Mouse (Mus musculus) monocyte, adult 5-6 weeks (primary cell): ENCODE measurements at regions not wholly inside any gene's neighbourhood (a gene's known extent, or its start where the extent isn't known, plus 50 kb on each side); places are given as distances from the start of the nearest gene placed in this dataset.
A peak's percentile ranks its signal among the peaks of the same experiment; 100 is the strongest.

Source experiments
- ATAC-seq: fragments of 153-309, 156-312 bp; replicated peaks from 2 replicates; pipeline ENCODE4 v1.8.0; 2017; ENCODE audit warnings: mild to moderate bottlenecking; ENCODE audit not compliant: low TSS enrichment, insufficient number of reproducible peaks, severe bottlenecking, poor library complexity, low FRiP score

DNA sequence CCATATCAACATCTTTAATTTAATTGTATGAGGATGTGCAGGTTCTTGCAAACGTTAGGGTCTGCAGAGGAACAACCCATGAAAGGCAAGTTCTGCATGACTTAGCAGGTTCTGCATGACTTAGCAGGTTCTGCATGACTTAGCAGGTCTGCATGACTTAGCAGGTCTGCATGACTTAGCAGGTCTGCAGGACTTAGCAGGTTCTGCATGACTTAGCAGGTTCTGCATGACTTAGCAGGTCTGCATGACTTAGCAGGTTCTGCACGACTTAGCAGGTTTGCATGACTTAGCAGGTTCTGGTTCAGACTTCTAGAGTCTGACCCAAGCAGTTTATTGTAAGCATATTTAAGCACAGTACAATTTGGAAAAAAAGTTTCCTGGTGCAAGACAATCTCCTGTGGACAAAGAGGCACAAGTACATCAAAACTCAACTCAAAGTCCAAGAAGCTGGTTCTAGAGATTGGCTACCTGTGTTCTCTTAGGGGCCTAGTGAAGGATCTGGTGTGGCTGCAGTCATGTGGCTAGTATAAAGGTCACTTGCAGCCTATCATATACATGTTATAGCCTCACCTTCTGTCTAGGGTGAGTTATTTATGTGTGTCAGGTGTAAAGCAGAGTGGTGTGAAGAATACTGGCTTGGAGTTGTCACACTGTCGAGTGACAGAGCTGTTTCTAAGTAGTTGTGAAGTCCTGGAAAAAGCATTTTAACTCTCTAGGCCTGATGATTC is 50.5 kb upstream of the Prdx6 start:
- ATAC-seq: no peak

DNA sequence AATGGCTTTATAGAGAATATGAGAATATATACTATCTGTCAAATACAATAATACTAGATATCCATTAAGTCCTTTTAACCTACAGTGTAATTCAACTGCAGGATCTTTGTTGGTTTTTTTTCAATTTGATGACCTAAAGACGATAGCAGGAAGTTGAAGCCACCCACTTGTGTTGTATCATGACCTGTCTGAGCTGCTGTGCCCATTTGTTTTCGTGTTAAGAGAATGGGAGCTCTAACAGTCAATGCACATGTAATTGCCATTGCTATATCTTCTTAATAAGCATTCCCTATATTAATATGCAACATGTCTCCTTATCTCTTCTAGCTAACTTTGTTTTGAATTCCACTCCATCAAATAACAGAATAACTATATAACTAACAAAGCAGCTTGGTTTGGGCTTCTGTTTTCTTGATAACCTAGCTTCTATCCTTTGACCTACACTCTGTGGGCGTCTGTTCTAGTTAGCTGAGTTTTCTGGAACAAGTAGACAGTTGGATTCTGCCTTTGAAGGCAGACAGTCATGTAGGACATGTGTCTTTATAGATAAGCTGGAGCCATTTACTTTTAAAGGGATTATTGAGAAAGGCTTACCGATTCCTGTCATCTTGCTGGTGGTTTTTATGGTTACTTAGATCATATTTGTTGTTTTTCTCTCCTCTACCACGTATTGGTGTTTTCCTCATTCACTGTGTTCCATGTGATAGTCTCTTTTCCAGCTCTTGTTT is 55.9 kb upstream of the Prdx6 start:
- ATAC-seq: no peak

DNA sequence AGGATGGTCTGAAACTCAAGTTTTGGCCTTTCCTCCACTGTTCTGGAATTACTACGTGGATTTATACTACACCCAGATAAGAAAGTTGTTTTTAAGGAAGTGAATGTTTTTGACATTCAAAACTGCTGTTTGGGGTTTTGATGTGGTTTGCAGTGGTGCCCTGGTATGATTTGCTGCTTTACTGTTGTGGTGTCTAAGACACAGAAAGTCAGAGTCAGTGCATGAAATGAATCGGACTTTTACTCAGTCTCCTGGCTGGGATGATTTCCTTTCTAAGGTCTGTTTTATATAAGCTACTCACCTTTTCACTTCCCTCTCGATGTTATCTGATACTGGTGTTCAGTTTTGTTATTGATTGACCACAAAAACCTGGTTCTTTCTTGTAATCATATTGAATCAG is 58.2 kb upstream of the Prdx6 start:
- no peak for ATAC-seq

DNA sequence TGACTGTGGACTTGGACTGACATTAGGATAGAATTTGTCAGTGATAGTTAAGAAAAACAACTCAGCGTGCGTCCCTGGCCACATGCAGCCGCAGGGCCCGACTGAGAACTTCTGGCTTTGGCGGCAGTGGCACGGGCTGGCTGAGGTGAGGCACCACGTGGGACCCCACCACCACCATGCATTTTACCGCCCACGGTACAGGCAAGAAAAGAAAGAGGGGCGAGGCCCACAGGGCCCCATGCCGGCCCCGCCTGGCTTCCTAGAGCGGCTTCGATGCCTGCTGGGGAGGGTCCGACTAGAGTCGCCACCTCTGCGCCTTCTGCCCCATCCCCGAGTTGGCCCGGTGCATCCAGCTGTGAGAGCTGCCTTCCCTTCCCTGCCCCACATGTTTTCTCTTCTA is 63.1 kb upstream of the Prdx6 start:
- ATAC-seq: no peak

DNA sequence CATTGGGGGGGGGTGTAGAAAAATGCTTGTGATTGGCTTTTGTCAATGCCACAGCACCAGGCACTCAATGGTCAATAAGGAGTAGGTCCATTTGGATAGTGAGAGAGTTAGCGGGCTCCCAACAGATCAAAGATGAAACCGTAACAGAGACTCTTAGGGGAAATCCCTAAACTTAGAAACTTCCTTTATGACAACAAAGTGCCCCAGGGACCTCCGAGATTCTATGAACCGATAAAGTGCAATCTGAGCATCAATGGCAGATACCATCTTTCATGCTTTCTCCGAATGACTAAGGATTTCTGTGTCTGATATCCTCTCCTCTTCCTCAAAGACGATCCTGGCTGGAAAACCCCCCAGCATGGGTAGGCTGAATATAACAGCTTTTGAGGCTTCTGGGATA is 70.7 kb upstream of the Prdx6 start:
- ATAC-seq: no peak

DNA sequence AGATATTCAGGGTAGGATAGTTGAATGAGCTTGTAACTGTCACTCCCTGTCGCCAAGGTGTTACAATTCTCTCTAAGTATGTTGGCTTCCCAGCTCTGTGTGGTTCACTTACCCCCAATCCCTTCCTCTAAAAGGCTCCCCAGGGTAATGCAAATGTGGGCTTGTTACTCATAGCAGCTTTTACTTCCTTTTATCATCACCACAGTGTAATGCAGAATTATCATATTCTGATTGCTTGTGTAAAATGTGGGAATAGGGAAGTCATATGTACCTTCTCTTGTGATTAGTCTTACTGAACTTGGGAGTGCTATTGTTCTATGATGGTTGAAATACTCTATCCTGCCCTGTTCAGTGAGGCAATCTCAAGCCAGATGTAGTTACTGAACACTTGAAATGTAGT is 66.0 kb upstream of the Tnfsf4 start:
- peak; percentile 43; the same call in 1 of the 2 replicates for ATAC-seq

DNA sequence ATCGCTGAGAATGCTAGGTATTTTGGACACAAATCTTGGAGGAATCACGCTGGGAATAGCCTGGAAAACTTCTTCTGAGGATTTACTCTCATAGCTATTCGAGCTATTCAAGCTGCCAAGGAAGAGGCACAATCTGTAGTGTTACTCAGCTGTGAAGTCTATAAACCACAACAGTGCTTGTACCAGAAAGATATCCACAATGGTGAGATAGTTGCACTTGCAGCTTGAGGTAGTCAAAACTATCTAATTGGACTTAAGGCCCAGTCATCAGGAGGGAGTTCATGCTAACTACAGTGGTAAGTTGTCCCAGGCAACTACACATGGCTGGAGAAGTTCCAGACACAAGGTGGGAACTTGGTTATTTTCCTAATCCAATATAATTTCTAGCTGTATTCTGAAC is 62.1 kb upstream of the Tnfsf4 start:
- ATAC-seq: no peak

DNA sequence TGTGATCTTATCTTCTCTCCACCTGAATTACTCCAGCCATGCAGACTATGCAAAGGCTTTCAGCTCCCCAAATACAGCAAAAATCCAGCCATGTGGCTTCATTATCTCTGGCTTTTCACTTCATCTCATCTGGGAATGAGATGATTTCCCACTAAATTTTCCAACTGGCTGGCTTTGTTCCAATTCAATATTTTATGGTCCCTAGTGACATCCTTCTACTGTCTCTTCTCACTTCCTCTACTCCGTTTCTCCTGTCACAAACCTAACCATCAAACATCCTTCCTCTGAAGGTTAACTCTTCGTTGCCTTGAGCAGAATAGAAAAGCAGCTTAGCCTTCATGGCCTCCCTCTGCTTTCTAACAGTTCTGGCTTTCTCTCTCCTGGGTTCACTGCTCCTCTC is 50.1 kb upstream of the Tnfsf4 start:
- no peak for ATAC-seq
